Mouse (Mus musculus) lung, adult 2 months (tissue): ENCODE data around the gene Tpmt.

Source experiments
- CTCF ChIP-seq: fragments of 200-500 bp; IDR thresholded peaks from 2 replicates; pipeline ENCODE4 v1.5.1; 2011; ENCODE audit warnings: mild to moderate bottlenecking, low read length, control low read depth; ENCODE audit not compliant: insufficient read depth
- POLR2A ChIP-seq: fragments of 200-500 bp; IDR thresholded peaks from 2 replicates; pipeline ENCODE4 v1.6.1; 2011; ENCODE audit warnings: low read depth, mild to moderate bottlenecking, control low read depth, low read length, borderline replicate concordance; ENCODE audit errors: extremely low read depth

GRCm38 (mm10) chr13:47015195-47015501 lies 29.4 kb downstream of the Tpmt start:
- TF ChIP-seq POLR2A, result no peak
- TF ChIP-seq CTCF, result no peak
